Mouse (Mus musculus) naive thymus-derived CD4-positive, alpha-beta T cell, adult 5 months (primary cell): ENCODE measurements around the gene Zfp106. TPM values are rescaled to one million over a fixed set of nuclear protein-coding genes. Genes with fewer than 3 reads are reported as not detected.

Source experiments
- polyA plus RNA-seq: library from polyadenylated mRNA; unstranded; fragments of 100-300 nt; shearing (Covaris generic); gene quantifications from one replicate; pipeline ENCODE4 v1.2.1, GENCODE M21; 2017

Gene Zfp106
- polyA plus RNA-seq = 63.2 TPM

GRCm38 (mm10) chr2:120563235-120563990 is at the start of gene Zfp106:
Zfp106 (minus strand) TSS chr2:120563843.

GRCm38 (mm10) chr2:120608830-120609723 is 45.4 kb upstream of the Zfp106 start, which contains the start of the genes Haus2 and Lrrc57:
Haus2 (plus strand) TSS chr2:120609383.
Lrrc57 (minus strand) TSS chr2:120609520.

GRCm38 (mm10) chr2:120566886-120567797 is 3.5 kb upstream of the Zfp106 start, which contains the start of gene Snap23:
Snap23 (plus strand) TSS chr2:120567671.

Other genes with a start within 250 kb of the Zfp106 start
- 0.19 TPM for gene Pla2g4f, start 249.7 kb downstream of the Zfp106 start, polyA plus RNA-seq
- 40.7 TPM for gene Vps39, start 210.7 kb downstream of the Zfp106 start, polyA plus RNA-seq
- gene Ganc, start 159.9 kb downstream of the Zfp106 start, polyA plus RNA-seq = 19.6 TPM
- 25.7 TPM for gene Tmem87a, start 159.7 kb downstream of the Zfp106 start, polyA plus RNA-seq
- 1.9 TPM for gene Capn3, start 107.8 kb downstream of the Zfp106 start, polyA plus RNA-seq
- gene Snap23, start 3.8 kb upstream of the Zfp106 start, polyA plus RNA-seq = 36.9 TPM
- gene Haus2, start 45.5 kb upstream of the Zfp106 start, polyA plus RNA-seq = 23.0 TPM
- gene Lrrc57, start 45.7 kb upstream of the Zfp106 start, polyA plus RNA-seq = 19.5 TPM
- gene Stard9, start 65.3 kb upstream of the Zfp106 start, polyA plus RNA-seq = 0.68 TPM